Mouse (Mus musculus) midbrain, embryonic 12.5 days (tissue): ENCODE measurements around the gene Slc16a13. TPM values are rescaled to one million over a fixed set of nuclear protein-coding genes. Genes with fewer than 3 reads are reported as not detected.

Experiments used
- ATAC-seq: fragments of 200-750 bp; cut with Nextera tagmentation; 2 replicates; pipeline ENCODE4 v1.8.0; 2017; ENCODE audit warnings: low read depth, moderate TSS enrichment, moderate library complexity; ENCODE audit not compliant: low FRiP score
- H3K27ac ChIP-seq: fragments of 300-500 bp; sonication (generic); replicated peaks from 2 replicates; pipeline ENCODE4 v1.5.1; 2016; ENCODE audit warnings: mild to moderate bottlenecking
- H3K27me3 ChIP-seq: fragments of 300-500 bp; sonication (generic); 2 replicates; pipeline ENCODE4 v1.6.1; 2016; ENCODE audit warnings: mild to moderate bottlenecking
- H3K36me3 ChIP-seq: fragments of 300-500 bp; sonication (generic); 2 replicates; pipeline ENCODE4 v1.6.1; 2016
- H3K4me1 ChIP-seq: fragments of 300-500 bp; sonication (generic); 2 replicates; pipeline ENCODE4 v1.6.1; 2016
- H3K4me2 ChIP-seq: fragments of 300-500 bp; sonication (generic); replicated peaks from 2 replicates; pipeline ENCODE4 v1.6.1; 2016; ENCODE audit warnings: mild to moderate bottlenecking, moderate library complexity
- H3K4me3 ChIP-seq: fragments of 300-500 bp; sonication (generic); 2 replicates; pipeline ENCODE4 v1.5.1; 2016; ENCODE audit warnings: mild to moderate bottlenecking
- H3K9ac ChIP-seq: fragments of 300-500 bp; sonication (generic); replicated peaks from 2 replicates; pipeline ENCODE4 v1.6.1; 2016; ENCODE audit warnings: mild to moderate bottlenecking, moderate library complexity
- H3K9me3 ChIP-seq: fragments of 300-500 bp; sonication (generic); 2 replicates; pipeline ENCODE4 v1.6.1; 2016; ENCODE audit warnings: mild to moderate bottlenecking
- WGBS: fragments of 180-500 bp; shearing (Covaris S2); methylation state at CpG from one replicate; pipeline ENCODE4 v1.1.7; 2016; 5-methylcytosine and 5-hydroxymethylcytosine counted together
- polyA plus RNA-seq: library from polyadenylated mRNA; unstranded; fragments of >200 nt; fragmentation: Nextera tagmentation; extraction: Ambion mirVana; gene quantifications from 2 replicates; pipeline ENCODE4 v1.2.1, GENCODE M21; 2016

Gene Slc16a13
- polyA plus RNA-seq, 1 experiment from 2014 or later = 19.5 TPM

DNA sequence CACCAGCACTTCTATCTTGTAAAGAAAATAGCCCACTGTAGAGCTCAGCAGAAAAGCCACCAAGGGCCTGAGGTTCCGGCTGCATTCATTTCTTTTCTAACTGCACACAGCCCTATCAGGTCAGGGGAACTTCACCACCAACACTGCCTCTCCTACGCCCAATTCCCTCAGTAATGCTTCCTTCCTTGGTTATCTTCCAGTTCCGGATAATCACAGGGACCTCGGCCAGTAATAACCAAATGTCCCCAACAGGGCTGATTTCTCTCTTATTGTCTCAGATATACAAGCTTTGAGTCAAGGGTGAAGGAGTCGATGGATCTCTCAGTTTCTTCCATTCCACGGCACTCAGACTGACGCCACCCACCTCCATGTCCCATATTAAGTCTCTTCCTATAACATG is 13.6 kb downstream of the Slc16a13 start:
- Histone ChIP-seq H3K4me2 (no peak overlapping the region), H3K27me3 (peaks cover 17% of the 10 kb centered on the region), H3K4me3 (no peak overlapping the region), H3K9me3 (no peaks in the 10 kb centered on the region), H3K9ac (no peak overlapping the region), H3K4me1 (no peaks in the 10 kb centered on the region), H3K36me3 (no peaks in the 10 kb centered on the region), H3K27ac (no peak overlapping the region)
- WGBS = 87% methylated on average over 7 of the region's 7 CpGs
- no peak for ATAC-seq

DNA sequence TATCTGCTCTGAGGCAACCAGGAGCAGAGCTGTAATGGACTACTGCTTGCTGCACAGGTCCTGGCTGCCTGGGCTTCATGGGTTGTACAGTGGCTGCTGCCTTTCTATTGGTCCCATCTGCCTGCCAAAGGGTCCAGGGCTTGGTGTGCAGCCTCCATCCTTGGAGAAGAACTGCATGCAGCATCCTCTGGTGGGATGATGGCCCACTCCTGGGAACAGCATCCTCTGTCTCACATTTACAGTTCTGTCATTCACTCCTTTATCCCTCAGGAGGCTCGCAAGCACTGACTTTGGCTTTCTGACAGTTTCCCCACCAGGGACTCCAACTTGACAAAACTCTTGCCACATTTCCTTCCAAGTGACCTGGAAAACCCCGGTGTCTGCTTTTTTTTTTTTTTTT is 14.1 kb downstream of the Slc16a13 start:
- H3K36me3 ChIP-seq = no peaks in the 10 kb centered on the region
- H3K4me3 ChIP-seq = no peak overlapping the region
- ATAC-seq = no peak
- no peak overlapping the region for H3K9ac ChIP-seq
- no peak overlapping the region for H3K27ac ChIP-seq
- 83% methylated on average over 2 of the region's 2 CpGs for WGBS
- H3K4me1 ChIP-seq = no peaks in the 10 kb centered on the region
- peaks cover 13% of the 10 kb centered on the region for H3K27me3 ChIP-seq
- no peaks in the 10 kb centered on the region for H3K9me3 ChIP-seq
- H3K4me2 ChIP-seq = no peak overlapping the region

DNA sequence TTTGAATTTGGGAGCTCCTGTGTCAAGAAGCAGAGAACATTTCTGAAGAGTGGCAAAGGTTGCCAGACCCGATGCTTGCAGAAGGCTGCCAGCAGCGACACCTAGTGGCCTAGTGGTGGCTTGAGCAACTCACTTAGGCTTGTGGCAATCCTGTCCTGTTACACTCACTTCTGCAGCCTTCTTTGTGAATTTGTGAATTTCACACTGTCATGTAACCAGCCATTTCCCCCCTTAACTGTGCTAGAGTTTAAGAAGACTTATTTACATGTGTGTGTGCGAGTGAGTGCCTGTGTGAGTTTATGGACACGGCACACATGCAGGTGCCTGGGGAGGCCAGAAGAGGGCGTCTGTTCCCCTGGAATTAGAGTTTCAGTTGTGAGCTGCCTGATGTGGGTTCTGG is 19.2 kb downstream of the Slc16a13 start:
- 36% methylated on average over 5 of the region's 5 CpGs for WGBS
- H3K9ac ChIP-seq = no peak overlapping the region
- H3K9me3 ChIP-seq = no peaks in the 10 kb centered on the region
- H3K4me3 ChIP-seq = no peak overlapping the region
- ATAC-seq = no peak
- no peaks in the 10 kb centered on the region for H3K4me1 ChIP-seq
- H3K36me3 ChIP-seq = no peaks in the 10 kb centered on the region
- H3K27me3 ChIP-seq = 0 out of 2 replicates have a peak, but pooled peaks cover 5% of the 10 kb centered on the region
- H3K27ac ChIP-seq = no peak overlapping the region
- H3K4me2 ChIP-seq = no peak overlapping the region

DNA sequence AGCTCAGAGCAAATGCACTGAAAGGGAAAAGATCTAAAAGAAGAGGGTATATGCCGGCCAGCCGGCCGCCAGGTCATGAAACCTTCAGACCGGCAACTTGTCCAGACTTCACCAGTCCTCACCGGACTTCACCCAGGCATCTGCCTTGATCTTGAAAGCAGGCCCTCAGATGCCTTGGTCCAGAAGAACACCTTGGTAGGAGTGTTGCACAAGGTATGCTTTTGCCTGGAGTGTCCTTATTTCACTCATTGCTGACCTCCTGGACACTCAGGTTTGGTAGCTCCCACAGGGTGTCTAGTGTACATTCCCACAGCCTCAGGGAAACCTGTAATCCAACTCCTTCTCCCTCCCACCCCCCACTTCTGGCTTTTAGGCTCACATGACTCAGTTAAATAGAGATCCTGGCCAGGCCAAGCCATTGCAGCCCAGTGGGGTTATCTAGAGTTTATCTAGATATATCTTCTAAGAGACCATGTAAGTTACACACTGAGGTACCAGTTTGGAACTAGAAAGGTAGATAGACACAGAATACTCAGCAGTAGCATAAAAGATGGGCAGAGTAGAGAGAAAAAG is 20.7 kb downstream of the Slc16a13 start:
- Histone ChIP-seq H3K4me3 (no peak overlapping the region), H3K27ac (no peak overlapping the region), H3K9ac (no peak overlapping the region), H3K27me3 (no peaks in the 10 kb centered on the region), H3K9me3 (no peaks in the 10 kb centered on the region), H3K36me3 (no peaks in the 10 kb centered on the region), H3K4me2 (no peak overlapping the region), H3K4me1 (no peaks in the 10 kb centered on the region)
- 88% methylated on average over 5 of the region's 5 CpGs for WGBS
- ATAC-seq = no peak

DNA sequence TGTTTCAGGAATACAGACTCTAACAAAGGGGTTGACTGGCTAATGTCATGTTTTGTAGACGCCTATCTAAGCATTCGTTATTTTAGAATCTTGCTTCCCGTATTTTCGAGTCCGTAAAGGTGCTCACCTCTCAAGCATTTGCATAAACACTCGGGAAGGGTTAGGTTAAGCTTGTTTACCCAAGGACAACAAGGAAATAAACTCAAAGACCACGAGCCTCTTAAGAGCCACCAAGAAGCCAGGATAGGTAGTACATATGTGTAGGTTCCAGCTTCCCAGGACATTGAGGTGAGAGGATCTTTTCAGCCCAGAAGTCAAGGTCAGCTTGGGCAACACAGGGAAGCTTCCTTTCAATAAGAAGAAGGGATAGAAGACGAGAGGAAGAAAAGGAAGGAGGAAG is 21.8 kb downstream of the Slc16a13 start:
- Histone ChIP-seq H3K27me3 (no peaks in the 10 kb centered on the region), H3K9ac (no peak overlapping the region), H3K4me1 (no peaks in the 10 kb centered on the region), H3K9me3 (no peaks in the 10 kb centered on the region), H3K4me3 (no peak overlapping the region), H3K27ac (no peak overlapping the region), H3K4me2 (no peak overlapping the region), H3K36me3 (no peaks in the 10 kb centered on the region)
- no peak for ATAC-seq
- 85% methylated on average over 8 of the region's 8 CpGs for WGBS

DNA sequence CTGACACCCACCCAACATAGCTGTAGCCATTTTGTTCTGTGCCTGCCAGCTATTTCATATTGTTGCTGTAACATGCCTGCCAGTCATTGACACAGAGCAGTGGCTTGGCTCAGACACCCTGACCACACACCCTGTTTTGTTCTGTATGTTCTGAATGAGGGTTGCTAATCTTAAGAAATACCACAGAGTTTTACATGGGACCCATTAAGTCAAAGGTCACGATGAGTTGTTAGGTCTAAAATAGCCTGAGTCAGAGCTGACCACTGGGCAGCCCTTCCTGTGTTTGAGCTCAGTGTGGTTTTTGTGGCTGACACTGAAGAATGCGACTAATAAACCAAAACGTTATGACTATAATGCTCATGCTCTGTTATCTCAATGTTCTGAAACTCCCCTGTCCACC is 22.5 kb downstream of the Slc16a13 start:
- Histone ChIP-seq H3K4me2 (no peak overlapping the region), H3K27ac (no peak overlapping the region), H3K36me3 (no peaks in the 10 kb centered on the region), H3K9me3 (no peaks in the 10 kb centered on the region), H3K9ac (no peak overlapping the region), H3K4me1 (no peaks in the 10 kb centered on the region), H3K4me3 (no peak overlapping the region), H3K27me3 (no peaks in the 10 kb centered on the region)
- ATAC-seq = no peak
- WGBS = 91% methylated on average over 3 of the region's 3 CpGs

DNA sequence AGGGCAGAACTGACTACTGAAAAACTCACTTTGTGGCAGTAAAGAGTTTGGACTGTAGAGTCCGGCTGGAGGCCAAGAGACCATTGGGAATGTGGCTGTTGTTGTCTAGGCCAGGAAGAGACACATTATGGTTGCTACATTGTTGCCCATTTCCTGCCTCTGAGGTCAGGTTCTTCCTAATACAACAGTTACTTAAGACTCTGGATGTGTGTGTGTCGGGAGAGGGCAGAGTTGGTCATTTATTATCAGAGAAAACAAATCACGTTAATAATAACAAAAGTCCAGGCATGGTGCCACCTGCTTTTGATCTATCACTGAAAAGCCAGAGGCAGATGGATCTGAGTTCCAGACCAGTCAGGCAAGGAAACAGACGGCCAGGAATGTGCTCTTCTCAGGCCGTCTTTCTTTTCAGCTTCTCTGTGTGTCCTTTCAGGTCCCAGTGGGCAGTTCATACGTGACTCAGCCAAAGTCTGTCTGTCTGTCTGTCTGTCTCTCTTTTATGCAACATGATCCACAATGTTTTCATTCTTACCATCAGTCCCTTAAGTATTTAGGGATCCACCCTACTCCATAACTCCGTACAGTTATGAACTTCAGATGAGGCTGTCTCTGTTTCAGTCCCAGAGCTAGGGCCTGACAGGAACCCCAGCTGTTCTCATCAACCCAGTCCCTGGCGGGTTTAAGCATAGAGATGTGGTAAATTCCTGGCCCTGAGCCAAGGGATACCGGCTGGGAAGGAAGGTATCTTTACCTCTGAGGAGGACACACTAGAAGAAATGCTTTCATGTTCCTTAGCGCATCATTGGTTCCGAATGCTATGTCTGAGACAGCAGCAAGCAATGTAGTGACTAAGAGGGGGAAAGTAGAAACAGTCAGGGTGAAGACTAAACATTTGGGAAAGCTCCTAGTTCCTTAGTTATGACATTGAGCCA is 27.2 kb downstream of the Slc16a13 start:
- Histone ChIP-seq H3K9ac (no peak overlapping the region), H3K9me3 (no peaks in the 10 kb centered on the region), H3K36me3 (no peaks in the 10 kb centered on the region), H3K4me3 (no peak overlapping the region), H3K4me1 (no peaks in the 10 kb centered on the region), H3K27me3 (no peaks in the 10 kb centered on the region), H3K27ac (no peak overlapping the region), H3K4me2 (no peak overlapping the region)
- WGBS = 67% methylated on average over 11 of the region's 11 CpGs
- ATAC-seq = no peak

DNA sequence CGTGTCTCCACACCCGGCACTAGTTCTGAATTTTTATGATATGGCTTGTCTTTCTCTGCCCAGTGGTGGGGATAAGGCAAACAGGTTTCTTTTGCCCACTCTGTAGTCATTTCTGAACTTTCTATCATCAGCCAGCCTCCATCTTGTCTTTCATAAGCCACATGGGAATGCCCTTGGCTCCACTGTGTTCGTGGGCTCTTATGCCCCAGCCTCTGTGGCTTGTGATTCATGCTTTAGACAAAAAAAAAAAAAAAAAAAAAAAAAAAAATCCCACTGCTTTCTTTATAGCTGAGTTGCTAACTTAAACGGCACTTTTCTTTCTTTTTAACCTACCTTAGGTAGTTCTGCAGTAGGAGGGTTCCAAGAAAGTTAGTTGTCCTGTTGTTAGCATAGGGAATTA is 28.7 kb downstream of the Slc16a13 start:
- 78% methylated on average over 4 of the region's 4 CpGs for WGBS
- Histone ChIP-seq H3K36me3 (no peaks in the 10 kb centered on the region), H3K9me3 (no peaks in the 10 kb centered on the region), H3K4me1 (no peaks in the 10 kb centered on the region), H3K9ac (no peak overlapping the region), H3K27ac (no peak overlapping the region), H3K4me3 (no peak overlapping the region), H3K27me3 (no peaks in the 10 kb centered on the region), H3K4me2 (no peak overlapping the region)
- no peak for ATAC-seq

DNA sequence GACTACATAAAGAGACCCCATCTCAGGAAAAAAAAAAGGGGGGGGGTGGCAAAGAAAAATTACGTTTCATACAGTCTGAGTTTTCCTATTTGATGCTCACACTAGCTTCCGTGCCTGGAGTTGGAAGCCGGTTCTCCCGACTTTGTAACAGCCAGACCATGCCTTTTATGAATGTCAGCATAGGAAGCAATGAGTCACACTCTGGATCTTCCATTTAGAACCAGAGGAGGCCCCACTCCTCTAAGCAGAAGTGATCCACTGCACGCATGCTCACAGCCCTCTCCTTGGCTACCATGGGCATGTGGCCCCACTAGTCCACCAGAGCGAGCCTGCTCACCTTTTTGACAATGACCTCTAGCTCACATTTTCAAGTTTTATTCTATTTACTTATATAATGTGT is 29.7 kb downstream of the Slc16a13 start:
- no peak overlapping the region for H3K4me2 ChIP-seq
- H3K9me3 ChIP-seq = no peaks in the 10 kb centered on the region
- 83% methylated on average over 6 of the region's 6 CpGs for WGBS
- H3K9ac ChIP-seq = no peak overlapping the region
- H3K4me1 ChIP-seq = no peaks in the 10 kb centered on the region
- H3K4me3 ChIP-seq = no peak overlapping the region
- ATAC-seq = no peak
- no peak overlapping the region for H3K27ac ChIP-seq
- H3K27me3 ChIP-seq = no peaks in the 10 kb centered on the region
- H3K36me3 ChIP-seq = no peaks in the 10 kb centered on the region

DNA sequence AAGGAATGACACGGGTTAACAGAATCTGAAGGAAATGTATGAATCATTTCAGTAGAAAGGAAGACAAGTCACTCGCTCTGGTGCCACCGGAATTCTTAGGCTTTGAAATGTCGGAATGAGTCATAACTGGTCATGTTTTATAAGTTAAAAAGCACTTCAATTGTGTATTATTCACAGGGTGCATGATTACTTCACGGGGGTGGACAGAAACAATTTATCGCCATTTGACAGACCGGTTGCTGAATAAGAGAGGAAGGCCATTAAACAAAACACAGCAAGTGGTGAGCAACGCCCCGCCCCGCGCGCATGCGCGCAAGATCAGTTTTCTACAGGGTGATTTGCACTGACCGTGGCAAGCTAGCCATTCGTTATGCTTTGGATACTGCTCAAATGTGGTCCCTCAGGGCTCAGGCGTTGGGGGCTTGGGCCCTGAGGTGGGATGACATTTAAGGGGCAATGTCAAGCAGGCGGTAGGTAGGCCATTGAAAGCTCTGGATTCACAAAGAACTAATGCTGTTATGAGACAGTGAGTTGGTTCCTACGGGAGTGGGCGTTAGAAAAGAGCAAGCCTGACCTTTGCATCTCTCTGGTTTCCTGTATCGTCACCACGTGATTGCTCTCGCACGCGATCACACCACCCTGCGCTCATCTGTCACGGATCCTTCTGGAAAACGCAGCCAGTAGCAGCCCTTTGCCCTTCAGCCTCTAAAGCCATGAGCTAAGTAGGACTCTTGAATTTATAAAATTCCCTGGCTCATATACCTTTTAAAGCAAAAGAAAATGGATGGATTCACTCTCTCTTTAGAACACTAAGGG is 31.3 kb downstream of the Slc16a13 start:
- Histone ChIP-seq H3K27ac (no peak overlapping the region), H3K4me3 (no peak overlapping the region), H3K9ac (no peak overlapping the region), H3K9me3 (no peaks in the 10 kb centered on the region), H3K36me3 (no peaks in the 10 kb centered on the region), H3K4me1 (no peaks in the 10 kb centered on the region), H3K4me2 (no peak overlapping the region), H3K27me3 (no peaks in the 10 kb centered on the region)
- 91% methylated on average over 28 of the region's 28 CpGs for WGBS
- ATAC-seq = no peak

DNA sequence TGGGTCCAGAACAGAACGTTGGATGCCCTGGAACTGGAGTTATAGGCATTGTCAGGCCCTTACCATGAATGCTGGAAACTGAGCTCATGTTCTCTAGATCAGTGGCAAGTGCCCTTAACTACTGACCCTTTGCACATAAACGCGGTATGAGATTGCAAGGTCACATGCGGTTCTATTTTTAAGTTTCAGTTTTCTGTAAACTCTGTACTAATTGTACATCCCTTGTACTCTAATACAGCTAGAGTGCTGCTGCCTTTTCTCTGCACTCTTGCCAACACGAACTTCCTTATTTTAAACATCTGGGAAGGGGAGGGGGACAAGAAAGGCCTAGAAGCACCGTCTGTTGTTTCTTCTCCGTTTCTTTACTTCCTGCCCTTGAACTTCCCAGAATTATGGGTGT is 35.7 kb downstream of the Slc16a13 start:
- 83% methylated on average over 7 of the region's 7 CpGs for whole genome bisulfite sequencing
- no peak for ATAC-seq
- Histone ChIP-seq H3K27ac (no peak overlapping the region), H3K36me3 (no peaks in the 10 kb centered on the region), H3K27me3 (no peaks in the 10 kb centered on the region), H3K4me3 (no peak overlapping the region), H3K9me3 (no peaks in the 10 kb centered on the region), H3K4me2 (no peak overlapping the region), H3K4me1 (no peaks in the 10 kb centered on the region), H3K9ac (no peak overlapping the region)

DNA sequence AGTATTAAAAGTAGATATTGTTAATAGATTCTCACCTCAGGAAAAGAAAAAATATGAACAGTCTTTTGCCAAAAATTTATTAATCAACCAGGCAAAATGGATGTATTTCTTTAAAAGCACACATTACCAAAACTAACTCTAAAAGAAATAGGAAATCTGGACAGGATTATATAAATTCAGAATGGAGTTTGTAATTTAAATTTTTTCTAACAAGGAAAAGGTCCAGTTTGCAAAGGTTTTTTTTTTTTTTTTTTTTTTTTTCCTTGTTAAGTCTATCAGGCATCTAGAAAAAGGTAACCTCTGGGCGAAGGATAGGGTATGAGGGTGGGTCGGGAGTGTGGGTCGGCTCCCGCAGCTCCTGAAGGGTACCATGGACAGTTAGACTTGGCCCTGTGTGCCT is 40.4 kb downstream of the Slc16a13 start:
- Histone ChIP-seq H3K4me2 (no peak overlapping the region), H3K27me3 (no peaks in the 10 kb centered on the region), H3K4me3 (no peak overlapping the region), H3K4me1 (no peaks in the 10 kb centered on the region; the same call in 1 of the 2 replicates), H3K9me3 (no peaks in the 10 kb centered on the region), H3K27ac (no peak overlapping the region), H3K9ac (no peak overlapping the region), H3K36me3 (no peaks in the 10 kb centered on the region)
- 91% methylated on average over 4 of the region's 4 CpGs for WGBS
- no peak for ATAC-seq
